Mouse (Mus musculus): ENCODE measurements around the gene Pbx4.

Pbx4 gene

DNA sequence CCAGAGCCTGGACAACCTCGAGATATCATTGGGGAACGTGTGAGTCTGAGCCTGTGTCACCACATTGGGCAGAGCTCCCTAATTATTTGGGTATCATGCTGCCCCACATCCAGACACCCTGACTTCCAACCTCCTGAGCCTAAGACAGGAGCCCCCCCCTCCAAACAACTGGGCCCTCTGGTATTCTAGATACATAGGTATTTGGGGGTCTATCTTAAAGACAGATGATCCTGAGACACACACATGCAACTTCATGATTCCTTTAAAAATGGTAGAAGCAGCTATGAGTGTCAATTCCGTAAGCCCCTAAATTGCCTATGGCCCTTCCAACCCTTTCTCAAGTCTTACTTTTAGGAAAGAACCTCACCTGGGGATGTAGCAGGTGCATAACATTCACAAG is 22.5 kb upstream of the Pbx4 start:
- DNase-seq (ENCODE audit: inconsistent ontology term): no peak

DNA sequence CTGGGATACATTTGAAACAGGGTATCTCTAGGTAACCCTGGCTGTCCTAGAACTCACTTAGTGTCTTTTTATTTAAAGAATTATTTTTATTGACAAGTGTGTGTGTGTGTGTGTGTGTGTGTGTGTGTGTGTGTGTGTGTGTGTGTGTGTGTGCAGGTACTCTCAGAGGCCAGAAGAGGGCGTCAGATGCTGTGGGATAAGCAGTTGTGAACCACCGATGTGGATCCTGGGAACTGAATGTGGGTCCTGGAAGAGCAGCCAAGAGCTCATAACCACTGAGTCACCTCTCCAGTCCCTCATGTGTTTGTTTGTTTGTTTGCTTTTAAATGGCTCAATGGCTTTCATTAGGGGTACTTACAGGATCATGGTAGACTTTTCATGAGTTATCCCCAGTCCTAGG is 17.4 kb upstream of the Pbx4 start:
- DNase-seq (ENCODE audit: inconsistent ontology term): no peak

DNA sequence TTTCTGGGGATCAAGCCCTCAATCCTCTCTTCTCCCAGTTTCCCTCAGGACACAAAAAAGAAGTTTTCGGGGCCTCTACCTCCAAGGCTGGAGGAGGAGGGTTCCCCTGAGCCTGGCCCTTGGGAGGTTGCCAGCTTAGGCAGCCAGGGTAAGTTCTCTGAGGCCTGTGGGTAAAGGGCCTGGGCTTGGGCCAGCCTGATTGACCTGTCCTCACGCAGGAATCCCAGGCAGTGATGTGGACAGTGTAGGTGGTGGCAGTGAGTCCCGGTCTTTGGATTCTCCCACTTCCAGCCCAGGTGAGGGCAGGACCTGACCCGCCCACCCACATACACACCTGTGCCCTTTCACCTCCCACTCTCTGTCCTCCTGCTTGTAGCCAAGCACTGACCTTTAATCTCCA is 16.9 kb upstream of the Pbx4 start:
- no peak for DNase-seq (ENCODE audit: inconsistent ontology term)

- no peak for DNase-seq (ENCODE audit: inconsistent ontology term)
Observed at GRCm38 (mm10) chr8:69820466-69820865, 11.8 kb upstream of the Pbx4 start.

DNA sequence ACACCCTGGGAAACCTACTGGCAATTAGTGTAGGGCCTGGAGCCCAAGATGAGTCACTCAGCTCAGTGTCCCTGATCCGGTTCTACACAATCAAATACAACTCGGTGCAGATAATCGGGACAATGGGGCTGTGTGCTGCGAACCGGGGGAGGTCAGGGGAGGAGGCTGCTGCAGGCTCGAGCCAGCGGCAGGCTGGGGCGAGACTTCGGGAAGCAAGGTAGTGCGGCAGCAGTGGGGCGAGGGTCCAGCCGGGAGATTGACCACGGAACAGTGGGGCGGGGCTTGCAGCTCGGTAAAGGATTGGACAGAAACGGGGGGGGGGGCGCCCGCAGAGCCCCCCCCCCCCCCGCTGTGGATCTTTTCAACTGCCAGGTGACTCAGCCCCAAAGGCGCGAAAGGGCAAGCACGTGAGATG is 10.3 kb upstream of the Pbx4 start:
- DNase-seq (ENCODE audit: inconsistent ontology term): peak; percentile 84

DNA sequence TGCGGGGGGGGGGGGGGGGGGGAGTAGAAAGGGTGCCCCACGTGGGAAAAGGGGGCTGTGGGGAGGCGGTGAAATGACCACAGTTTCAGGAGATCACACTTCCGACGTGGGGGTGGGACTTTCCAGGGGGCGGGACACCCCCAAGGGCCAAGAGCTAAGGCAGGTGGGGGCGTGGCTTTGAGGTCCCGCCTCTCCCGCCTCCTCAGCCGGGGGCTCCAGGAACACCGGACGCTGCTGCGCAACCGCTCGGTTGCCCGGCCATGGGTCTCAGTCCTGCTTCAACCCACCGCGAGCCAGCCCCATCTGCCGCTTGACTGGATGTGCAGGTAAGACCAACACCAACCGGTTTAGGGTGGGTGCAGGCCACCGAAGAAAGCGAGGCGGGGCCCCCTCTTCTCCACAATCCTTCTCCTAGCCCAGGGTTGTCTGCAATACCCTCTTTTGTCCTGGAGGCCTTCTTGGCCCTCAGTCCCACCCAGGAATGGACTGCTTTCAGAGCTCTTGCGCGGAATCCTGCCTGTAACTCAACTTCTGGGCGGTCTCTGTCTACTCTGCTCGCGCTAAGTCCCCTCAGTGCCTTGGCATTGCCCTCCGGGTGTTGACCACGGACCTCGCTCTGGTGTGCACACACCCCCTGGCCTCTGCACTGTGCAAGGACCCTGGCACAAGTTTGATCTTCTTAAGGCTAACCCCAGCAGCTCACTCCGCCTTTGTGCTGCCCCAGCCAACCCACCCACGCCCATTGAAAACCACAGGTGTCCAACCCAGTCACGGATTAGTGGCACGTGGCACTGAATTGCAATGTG is 9.7 kb upstream of the Pbx4 start, which contains the start of gene Lpar2:
Lpar2 (plus strand) TSS at position 44 of the 806 bp plus-strand sequence.
- peak; percentile 66 for DNase-seq (ENCODE audit: inconsistent ontology term)

DNA sequence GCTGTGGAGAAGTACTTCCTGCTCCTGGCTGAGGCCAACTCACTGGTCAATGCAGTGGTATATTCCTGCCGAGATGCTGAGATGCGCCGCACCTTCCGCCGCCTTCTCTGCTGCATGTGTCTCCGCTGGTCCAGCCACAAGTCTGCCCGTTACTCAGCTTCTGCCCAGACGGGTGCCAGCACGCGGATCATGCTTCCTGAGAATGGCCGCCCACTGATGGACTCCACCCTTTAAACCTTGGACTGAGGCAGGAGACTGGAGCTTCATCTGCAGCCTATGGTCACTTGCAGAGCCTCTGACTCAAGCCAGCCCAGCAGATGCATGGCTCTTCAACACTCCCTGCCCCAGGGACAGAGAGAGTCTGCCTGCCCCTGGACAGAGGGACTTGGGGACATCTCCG is 5.9 kb upstream of the Pbx4 start:
- DNase-seq (ENCODE audit: inconsistent ontology term): no peak

GRCm38 (mm10) chr8:69837057-69837682 is 4.9 kb downstream of the Pbx4 start:
- DNase-seq (ENCODE audit: inconsistent ontology term): no peak

- no peak for DNase-seq (ENCODE audit: inconsistent ontology term)
Observed at GRCm38 (mm10) chr8:69847167-69848065, 15.1 kb downstream of the Pbx4 start.

DNA sequence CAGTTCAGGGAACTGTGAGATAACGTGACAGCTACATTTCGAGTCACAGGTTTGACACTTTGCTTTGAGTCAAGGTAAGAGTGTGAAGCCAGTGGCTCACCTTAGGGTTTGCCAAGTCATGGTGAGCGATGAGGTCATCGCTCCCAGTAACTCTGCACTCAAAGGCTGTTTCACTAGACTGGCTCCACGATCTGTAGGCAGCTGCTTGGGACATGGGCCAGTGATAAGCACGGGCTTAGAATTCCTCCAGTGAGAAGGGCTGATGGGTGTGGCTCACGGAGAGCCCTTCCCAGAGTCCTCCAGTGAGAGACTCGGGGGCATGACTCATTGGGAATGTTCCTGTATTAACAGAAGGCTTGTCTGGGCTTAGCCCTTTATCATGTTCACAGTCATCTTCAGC is 16.7 kb downstream of the Pbx4 start:
- peak; percentile 78 for DNase-seq (ENCODE audit: inconsistent ontology term)

DNA sequence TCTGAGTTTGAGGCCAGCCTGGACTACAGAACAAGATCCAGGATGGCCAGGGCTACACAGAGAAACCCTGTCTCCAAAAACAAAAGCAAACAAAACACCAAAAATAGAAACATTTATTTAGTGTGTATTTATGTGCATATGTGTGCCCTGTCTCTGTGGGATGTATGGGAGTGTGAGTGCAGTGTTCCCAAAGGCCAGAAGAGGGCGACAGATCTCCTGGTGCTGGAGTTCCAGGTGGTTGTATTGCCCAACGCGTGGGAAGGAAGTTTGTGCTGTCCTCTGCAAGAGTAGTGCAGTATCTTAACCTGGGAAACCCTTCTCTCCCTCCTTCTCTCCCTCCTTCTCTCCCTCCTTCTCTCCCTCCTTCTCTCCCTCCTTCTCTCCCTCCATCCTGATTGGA is 17.6 kb downstream of the Pbx4 start:
- no peak for DNase-seq (ENCODE audit: inconsistent ontology term)

DNA sequence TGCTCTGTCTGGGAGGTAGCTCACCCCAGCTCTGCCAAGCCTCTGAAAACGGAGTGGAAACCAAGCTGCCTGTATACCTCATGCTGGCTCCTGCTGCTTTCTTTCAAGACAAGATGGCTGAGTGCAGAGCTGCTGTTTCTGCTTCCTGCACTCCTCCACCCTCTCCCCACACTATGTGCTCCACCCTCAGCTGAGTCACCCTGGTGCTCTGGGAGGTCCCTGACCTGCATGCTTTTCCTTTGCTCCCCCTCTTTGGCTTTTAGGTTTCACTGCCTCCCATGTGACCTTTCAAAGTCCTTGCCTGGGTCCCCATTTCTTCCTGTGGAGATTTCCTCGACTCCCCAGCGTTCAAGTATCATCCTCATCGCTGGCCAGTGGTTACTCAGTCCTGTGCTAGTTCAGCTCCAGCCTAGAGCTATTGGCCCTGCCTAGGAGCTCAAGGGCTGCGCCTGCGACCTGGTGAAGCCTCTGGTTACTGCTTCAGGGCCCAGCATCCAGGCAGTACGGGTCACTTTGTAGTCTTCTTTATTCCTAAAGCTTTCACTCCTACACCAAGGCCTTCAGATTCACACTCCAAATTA is 18.7 kb downstream of the Pbx4 start:
- DNase-seq (ENCODE audit: inconsistent ontology term): no peak

DNA sequence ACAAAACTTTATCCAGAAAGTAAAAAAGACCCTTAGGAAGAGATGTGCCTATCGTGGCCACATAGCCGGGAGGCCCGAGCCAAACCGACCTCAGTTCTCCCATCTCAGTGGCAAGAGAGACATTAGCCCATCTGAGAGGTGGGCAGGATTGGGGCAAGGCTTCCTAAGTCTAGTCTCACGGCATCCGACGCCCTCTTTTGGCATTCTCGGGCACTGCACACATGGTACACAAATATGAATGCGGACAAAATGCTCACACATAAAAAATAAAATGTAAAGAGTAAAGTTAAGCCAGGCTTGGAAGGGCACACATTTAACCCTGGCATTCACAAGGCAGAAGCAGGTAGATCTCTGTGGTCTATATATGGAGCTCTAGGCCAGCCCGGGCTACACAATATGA is 21.6 kb downstream of the Pbx4 start:
- no peak for DNase-seq (ENCODE audit: inconsistent ontology term)

DNA sequence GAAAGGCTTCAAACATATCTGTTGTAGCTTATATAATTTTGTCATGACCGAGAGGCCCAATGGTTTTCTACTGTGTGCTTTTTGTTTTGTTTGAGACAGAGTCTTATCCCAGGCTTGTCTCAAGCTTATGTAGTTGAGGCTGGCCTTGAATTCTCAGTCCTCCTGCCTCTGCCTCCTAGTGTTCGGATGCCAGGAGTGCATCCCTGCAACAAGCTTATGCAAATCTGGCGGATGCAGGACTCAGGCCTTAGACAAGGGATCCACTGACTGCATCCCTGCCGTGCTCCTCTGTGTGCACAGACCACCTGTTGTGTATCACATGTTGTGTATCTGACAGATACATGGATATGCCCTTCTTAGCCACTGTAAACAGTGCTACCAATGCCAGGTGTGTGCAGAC is 28.5 kb downstream of the Pbx4 start:
- DNase-seq (ENCODE audit: inconsistent ontology term): no peak

DNA sequence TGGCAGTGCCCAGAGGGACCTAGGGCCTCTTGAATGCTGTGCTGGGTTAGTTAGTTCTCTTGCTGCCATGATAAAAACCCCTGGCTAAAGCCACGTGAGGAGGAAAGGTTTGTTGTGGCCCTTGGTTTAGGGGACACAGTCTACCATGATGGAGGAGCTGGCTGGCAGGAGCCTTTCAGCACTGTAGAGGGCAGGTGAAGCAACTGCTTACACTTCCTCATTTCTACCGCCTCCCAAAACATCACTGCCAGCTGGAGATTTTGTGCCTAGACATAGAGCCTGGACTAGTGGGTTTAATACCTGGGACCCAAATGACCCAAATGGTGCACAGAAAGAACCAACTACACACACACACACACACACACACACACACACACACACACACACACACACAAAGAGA is 29.0 kb downstream of the Pbx4 start:
- no peak for DNase-seq (ENCODE audit: inconsistent ontology term)

GRCm38 (mm10) chr8:69863387-69864020 is 31.2 kb downstream of the Pbx4 start:
- DNase-seq (ENCODE audit: inconsistent ontology term): no peak

DNA sequence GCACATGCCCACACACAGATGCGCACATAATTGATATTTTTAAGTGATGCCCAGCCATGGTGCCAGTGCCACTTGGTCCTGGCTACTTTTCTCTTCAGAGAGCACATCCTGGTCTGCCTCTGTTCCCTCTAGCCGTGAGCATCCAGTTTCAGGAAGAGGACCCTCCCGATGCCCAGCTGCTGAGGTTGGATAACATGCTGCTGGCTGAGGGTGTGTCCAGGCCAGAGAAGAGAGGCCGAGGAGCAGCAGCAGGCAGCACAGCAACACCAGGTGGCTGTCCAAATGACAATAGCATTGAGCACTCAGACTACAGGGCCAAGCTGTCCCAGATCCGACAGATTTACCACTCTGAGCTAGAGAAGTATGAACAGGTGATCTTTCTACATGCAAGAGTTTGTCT is 31.9 kb downstream of the Pbx4 start:
- DNase-seq (ENCODE audit: inconsistent ontology term): no peak

GRCm38 (mm10) chr8:69867696-69868326 is 35.5 kb downstream of the Pbx4 start:
- DNase-seq (ENCODE audit: inconsistent ontology term): peak; percentile 34

DNA sequence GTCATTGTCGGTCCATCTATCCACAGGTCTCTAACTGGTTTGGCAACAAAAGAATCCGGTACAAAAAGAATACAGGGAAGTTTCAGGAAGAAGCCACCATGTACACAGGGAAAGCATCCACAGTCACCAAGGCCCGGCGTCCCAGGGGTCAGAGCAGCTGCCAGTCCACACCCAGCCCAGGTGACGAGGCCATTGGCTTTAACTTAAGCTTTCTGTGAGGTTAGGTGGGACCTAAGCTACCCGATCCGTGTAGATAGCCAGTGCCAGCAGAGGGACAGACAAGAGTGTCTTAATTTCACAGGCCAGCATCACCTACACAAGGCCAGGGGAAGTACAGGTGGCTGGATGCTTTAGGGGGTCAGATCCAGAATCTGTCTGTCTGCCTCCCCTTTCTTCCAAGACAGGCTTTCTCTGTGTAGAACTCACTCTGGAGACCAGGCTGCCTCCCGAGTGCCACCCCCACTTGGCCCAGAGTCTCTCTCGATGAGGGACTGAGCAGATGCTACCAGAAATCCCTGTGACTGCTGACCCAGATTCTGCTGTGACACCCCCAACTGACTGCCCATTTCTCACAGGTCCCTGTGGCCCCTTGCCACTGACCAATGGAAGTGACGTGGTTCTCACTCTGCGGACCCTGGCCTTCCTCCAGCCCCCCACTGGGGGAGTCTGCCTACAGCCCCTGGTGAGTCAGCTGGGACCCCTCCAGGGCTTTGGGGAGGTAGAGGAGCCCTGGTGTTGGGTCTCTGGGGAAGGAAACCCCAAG is 37.9 kb downstream of the Pbx4 start:
- no peak for DNase-seq (ENCODE audit: inconsistent ontology term)

DNA sequence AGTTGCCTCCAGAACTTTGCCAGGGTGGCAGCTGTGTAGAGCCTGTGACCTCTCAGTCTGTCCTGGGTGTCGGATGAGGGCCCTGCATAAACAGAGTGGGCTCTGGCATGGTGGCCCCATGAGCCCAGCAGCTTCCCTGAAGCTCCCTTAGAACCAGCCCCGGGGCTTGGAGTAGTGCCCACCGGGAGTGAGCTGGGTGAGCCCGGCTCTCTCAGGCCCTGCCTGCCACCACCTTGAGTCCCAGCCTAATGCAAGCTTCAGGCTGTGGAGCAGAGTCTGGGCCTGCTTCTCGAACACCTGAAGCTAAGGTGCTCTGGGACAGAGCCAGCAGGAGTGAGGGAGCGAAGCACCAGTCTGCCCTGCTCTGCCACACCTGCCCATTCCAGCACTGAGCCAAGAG is 38.6 kb downstream of the Pbx4 start:
- no peak for DNase-seq (ENCODE audit: inconsistent ontology term)

Measured in Muller cell, postnatal 12 days (primary cell).